Mouse (Mus musculus) lung, postnatal 0 days (tissue): ENCODE measurements around the gene Hormad2.

Source experiments
- CTCF ChIP-seq: IDR thresholded peaks from 2 replicates; pipeline ENCODE4 v1.5.1; 2016; ENCODE audit warnings: antibody characterized with exemption, mild to moderate bottlenecking
- EP300 ChIP-seq: IDR thresholded peaks from 2 replicates; pipeline ENCODE4 v1.6.1; 2016; ENCODE audit warnings: antibody characterized with exemption, mild to moderate bottlenecking, control low read depth

GRCm38 (mm10) chr11:4309613-4310012 is 131.3 kb downstream of the Hormad2 start:
- TF ChIP-seq CTCF (no peak), EP300 (no peak)
